Mouse (Mus musculus): Measurements from ENCODE around the gene Polr3gl.

Gene Polr3gl

GRCm38 (mm10) chr3:96573611-96574511, 20.1 kb downstream of the Polr3gl start:
- no peak for DNase-seq (ENCODE audit: extremely low spot score, low spot score)

GRCm38 (mm10) chr3:96571896-96572698, 21.9 kb downstream of the Polr3gl start:
- no peak for DNase-seq (ENCODE audit: extremely low spot score, low spot score)

DNA sequence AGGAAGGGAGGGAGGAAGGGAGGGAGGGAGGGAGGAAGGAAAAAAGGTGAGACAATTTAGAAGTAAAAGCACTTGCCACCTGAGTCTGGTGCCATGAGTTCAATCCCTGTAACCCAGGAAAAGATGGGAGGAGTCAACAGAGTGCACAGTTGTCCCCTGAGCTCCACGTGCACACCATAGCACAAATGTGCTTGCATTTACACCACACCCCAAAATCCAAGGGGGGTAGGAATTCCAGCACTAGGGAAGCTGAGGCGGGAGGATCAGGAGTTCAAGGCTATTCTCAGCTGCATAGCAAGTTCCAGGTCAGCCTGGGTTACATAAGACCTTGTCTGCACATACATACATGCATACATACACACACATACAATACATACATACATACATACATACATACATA, 22.6 kb downstream of the Polr3gl start:
- DNase-seq (ENCODE audit: extremely low spot score, low spot score): no peak

DNA sequence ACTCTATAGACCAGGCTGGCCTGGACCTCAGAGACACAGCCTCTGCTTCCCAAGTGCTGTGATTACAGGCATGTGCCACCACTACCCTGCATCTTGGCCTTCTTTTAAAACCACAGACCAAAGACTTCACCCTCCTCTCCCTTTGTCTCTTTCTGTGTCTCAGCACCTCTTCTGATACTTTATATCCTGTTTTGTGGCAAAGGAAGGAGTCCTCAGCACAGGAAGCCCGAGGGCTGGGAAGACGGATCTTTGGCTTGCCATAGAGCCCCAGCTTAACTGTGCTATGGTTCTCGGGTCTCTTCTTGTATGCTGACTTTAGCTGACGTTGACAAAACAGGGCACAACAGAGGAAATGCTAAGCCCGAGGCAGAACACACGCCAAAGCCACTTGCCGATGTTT, 23.3 kb downstream of the Polr3gl start:
- no peak for DNase-seq (ENCODE audit: extremely low spot score, low spot score)

DNA sequence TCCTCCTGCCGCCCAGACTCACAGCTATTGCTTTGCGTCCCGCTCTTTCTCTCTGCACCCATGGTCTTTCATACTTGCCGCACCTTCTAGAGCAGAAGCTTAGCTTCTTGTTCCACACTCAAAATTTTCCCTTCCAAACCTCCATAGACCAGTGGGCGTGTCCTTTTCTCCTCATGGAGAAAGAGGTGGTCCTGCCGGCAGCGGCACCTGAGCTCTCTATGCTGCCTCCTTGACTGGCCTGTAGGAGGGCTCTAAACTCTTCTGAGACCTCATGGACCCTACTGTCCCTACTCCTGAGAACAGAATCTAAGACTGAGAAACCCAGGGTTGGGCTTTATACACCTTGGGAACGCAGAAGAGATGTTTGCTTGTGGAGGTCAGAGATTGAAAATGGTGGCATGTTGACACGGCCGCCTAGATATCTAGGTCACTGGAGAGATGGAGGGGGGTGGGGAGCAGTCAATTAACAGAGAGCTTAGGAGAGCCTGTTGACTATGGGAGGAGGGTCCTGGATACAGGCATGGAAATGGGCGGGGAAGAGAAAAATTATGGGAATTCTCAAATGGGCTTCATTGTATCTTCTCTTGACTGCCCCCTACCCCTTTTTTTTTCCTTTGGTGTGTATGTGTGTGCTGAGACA, 23.9 kb downstream of the Polr3gl start:
- no peak for DNase-seq (ENCODE audit: extremely low spot score, low spot score)

GRCm38 (mm10) chr3:96569506-96569905, 24.5 kb downstream of the Polr3gl start:
- DNase-seq (ENCODE audit: extremely low spot score, low spot score): no peak

- no peak for DNase-seq (ENCODE audit: extremely low spot score, low spot score)
Measured at GRCm38 (mm10) chr3:96568605-96569004, 25.4 kb downstream of the Polr3gl start.

DNA sequence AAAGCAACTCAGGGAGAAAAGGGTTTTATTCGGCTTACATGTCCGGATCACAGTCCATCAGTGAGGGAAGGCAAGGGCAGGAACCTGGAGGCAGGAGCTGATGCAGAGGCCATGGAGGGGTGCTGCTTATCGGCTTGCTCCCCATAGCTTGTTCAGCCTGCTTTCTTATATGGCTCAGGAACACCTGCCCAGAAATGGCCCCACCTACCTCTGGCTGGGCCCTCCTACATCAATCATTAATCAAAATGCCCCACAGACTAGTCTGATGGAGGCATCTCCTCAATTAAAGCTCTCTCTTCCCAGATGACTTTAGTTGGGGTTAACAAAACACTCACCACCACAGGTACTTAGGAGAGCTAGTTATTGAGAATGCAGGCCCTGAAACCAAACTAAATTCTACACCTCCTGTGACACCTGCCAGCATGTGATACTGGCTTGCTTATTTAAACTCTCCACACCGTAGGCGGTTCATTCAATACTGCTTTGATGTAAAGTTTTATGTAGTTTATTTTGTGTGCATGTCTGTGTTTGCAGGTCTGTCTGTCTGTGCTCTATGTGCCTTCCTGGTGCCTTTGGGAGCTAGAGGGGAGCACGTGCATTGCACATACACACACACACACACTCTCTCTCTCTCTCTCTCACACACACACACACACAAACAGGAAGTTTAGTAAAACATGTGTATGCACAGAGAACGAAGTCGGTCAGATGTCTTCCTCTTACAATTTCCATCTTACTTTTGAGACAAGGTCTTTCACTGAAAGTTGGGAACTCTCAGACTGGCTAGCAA, 27.1 kb downstream of the Polr3gl start:
- DNase-seq (ENCODE audit: extremely low spot score, low spot score): no peak

- DNase-seq (ENCODE audit: extremely low spot score, low spot score): no peak
Measured at GRCm38 (mm10) chr3:96565105-96565504, 28.9 kb downstream of the Polr3gl start.

GRCm38 (mm10) chr3:96564633-96565032, 29.3 kb downstream of the Polr3gl start:
- DNase-seq (ENCODE audit: extremely low spot score, low spot score): no peak

DNA sequence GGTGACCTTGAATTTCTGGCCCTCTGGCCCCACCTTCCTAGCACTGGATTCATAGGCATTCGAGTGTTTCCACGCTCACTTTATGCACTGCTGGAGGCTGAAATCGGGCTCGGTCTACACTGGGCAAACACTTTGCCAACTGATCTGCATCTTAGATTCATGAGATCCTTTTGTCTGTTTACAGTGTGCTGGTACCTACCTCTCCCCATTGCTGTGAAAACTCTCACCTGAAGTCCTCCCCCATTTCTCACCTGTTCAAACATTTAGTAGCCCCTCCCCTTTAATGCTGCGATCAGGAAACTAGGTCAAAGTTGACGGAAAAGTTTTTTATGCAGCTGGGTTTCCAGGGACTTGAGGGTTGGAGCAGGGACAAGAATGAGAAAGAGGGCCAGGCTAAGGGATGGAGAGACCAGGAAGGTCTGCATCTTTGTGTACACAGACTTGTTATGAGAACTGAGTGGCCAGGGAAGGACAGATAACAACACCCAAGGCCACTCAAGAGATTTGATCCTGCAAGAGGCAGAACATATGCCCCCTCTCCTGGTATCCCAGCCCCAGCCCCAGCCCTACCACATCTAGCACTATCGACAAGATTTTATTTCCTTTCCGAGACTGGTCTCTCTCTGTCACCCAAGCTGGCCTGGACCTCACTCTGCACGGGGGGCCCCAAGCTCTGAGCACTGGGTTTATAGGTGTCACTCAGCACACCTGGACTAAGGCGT, 29.9 kb downstream of the Polr3gl start:
- DNase-seq (ENCODE audit: extremely low spot score, low spot score): no peak

GRCm38 (mm10) chr3:96563267-96563666, 30.7 kb downstream of the Polr3gl start:
- no peak for DNase-seq (ENCODE audit: extremely low spot score, low spot score)

DNA sequence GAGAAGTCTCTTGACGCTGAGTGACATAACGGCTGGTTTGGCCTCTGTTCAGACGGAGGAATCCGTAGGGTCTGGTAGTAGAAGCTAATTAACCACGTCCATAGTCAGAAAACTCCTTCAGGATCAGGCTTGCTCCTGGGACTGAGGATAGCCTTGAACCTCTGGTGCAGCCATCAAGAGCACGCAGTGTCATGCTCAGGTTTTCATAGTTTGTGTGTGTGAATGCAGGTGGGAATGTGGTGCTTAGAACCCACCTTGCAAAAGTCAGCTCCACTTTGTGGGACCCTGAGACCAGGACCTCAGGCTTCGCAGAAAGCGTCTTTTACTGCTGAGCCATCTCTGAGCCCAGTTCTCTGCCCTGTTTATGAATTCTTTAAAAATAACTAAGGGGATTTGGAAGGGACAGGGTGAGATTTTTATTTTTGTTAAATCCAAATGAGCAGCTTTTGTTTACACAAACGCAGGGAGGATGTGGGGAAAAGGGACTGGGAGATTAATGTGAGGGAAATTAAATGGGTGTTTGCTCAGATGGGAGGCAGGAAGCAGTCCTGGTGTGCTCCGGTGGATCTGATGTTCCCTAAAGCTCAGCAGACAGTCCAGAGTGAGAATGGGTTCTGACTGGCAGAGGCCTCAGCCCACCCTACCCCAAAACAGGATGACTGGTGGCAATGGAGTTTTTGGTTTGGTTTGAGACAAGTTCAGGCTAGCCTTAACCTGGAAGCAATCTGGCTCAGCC, 31.9 kb downstream of the Polr3gl start:
- no peak for DNase-seq (ENCODE audit: extremely low spot score, low spot score)

- no peak for DNase-seq (ENCODE audit: extremely low spot score, low spot score)
Measured at GRCm38 (mm10) chr3:96560881-96561668, 32.9 kb downstream of the Polr3gl start.

- DNase-seq (ENCODE audit: extremely low spot score, low spot score): no peak
Measured at GRCm38 (mm10) chr3:96559911-96560850, 33.8 kb downstream of the Polr3gl start.

GRCm38 (mm10) chr3:96559398-96559910, 34.5 kb downstream of the Polr3gl start:
- no peak for DNase-seq (ENCODE audit: extremely low spot score, low spot score)

- no peak for DNase-seq (ENCODE audit: extremely low spot score, low spot score)
Measured at GRCm38 (mm10) chr3:96558668-96559196, 35.2 kb downstream of the Polr3gl start.
